Mouse (Mus musculus) kidney, adult 2 months (tissue): Measurements from ENCODE around the gene Sirpb1a. TPM values are rescaled to one million over a fixed set of nuclear protein-coding genes. Genes with fewer than 3 reads are reported as not detected.

ENCODE experiments used
- DNase-seq: peaks from one replicate; pipeline ENCODE4 v3.0.0; 2021
- H3K27ac ChIP-seq: fragments of 200-500 bp; 2 replicates; pipeline ENCODE4 v1.5.1; 2012; ENCODE audit warnings: low read depth, low read length, control low read depth, inconsistent platforms; ENCODE audit not compliant: insufficient read depth
- H3K27me3 ChIP-seq: fragments of 200-500 bp; replicated peaks from 2 replicates; pipeline ENCODE4 v1.6.1; 2012; ENCODE audit warnings: mild to moderate bottlenecking, moderate library complexity, low read length, inconsistent platforms; ENCODE audit not compliant: control insufficient read depth, insufficient read depth
- H3K36me3 ChIP-seq: fragments of 200-500 bp; 2 replicates; pipeline ENCODE4 v1.6.1; 2012; ENCODE audit warnings: mild to moderate bottlenecking, moderate library complexity, low read length, inconsistent platforms; ENCODE audit not compliant: control insufficient read depth, insufficient read depth
- H3K4me1 ChIP-seq: fragments of 200-500 bp; 2 replicates; pipeline ENCODE4 v1.6.1; 2011; ENCODE audit warnings: low read length; ENCODE audit not compliant: control insufficient read depth, insufficient read depth
- H3K4me3 ChIP-seq: fragments of 200-500 bp; 2 replicates; pipeline ENCODE4 v1.5.1; 2011; ENCODE audit warnings: mild to moderate bottlenecking, low read depth, low read length, control low read depth; ENCODE audit not compliant: insufficient read depth
- CTCF ChIP-seq: fragments of 200-500 bp; conservative IDR thresholded peaks from 2 replicates; pipeline ENCODE4 v1.5.1; 2011; ENCODE audit warnings: low read depth, mild to moderate bottlenecking, control low read depth, low read length, moderate library complexity, mixed read lengths; ENCODE audit not compliant: insufficient read depth, insufficient read length
- POLR2A ChIP-seq: fragments of 200-500 bp; IDR thresholded peaks from one replicate; pipeline ENCODE4 v1.6.1; 2011; ENCODE audit warnings: low read depth, low read length, control low read depth
- WGBS: fragments of 180-500 bp; shearing (Covaris S2); methylation state at CpG from one replicate; pipeline ENCODE4 v1.1.7; 2018; 5-methylcytosine and 5-hydroxymethylcytosine counted together
- polyA plus RNA-seq: library from polyadenylated mRNA; depleted of rRNA; stranded (reverse); fragments of >200 nt; gene quantifications from 2 replicates; pipeline ENCODE4 v1.2.3, GENCODE M21; 2012; rRNA removed

The Sirpb1a gene
- polyA plus RNA-seq, 1 experiment, result 0.55 TPM

- Histone ChIP-seq H3K4me3 (no peak overlapping the region), H3K36me3 (no peaks in the 10 kb centered on the region), H3K27me3 (no peaks in the 10 kb centered on the region), H3K27ac (no peak overlapping the region), H3K4me1 (no peaks in the 10 kb centered on the region)
- no peak for TF ChIP-seq POLR2A
- no peak for TF ChIP-seq CTCF
- DNase-seq, result no peak
- 59% methylated on average over 1 of the region's 1 CpGs for WGBS
Observed at GRCm38 (mm10) chr3:15340287-15340686, 86.0 kb downstream of the Sirpb1a start.

GRCm38 (mm10) chr3:15334182-15334581 is 92.1 kb downstream of the Sirpb1a start:
- DNase-seq, result no peak
- H3K36me3 ChIP-seq, result no peaks in the 10 kb centered on the region
- TF ChIP-seq CTCF, result no peak
- no peak for TF ChIP-seq POLR2A
- H3K27me3 ChIP-seq, result no peaks in the 10 kb centered on the region
- H3K4me3 ChIP-seq, result no peak overlapping the region
- H3K4me1 ChIP-seq, result no peaks in the 10 kb centered on the region
- WGBS, result 69% methylated on average over 2 of the region's 2 CpGs
- no peak overlapping the region for H3K27ac ChIP-seq

- Histone ChIP-seq H3K4me1 (no peaks in the 10 kb centered on the region), H3K36me3 (no peaks in the 10 kb centered on the region), H3K4me3 (no peak within 1 kb of the TSS), H3K27ac (no peak within 1 kb of the TSS), H3K27me3 (no peaks in the 10 kb centered on the region)
- no peak for DNase-seq
- TF ChIP-seq CTCF (no peak), POLR2A (no peak)
- WGBS, result 86% methylated on average over 3 of the region's 3 CpGs
Observed at GRCm38 (mm10) chr3:15332063-15332462, 94.3 kb downstream of the Sirpb1a start, which contains the start of gene Gm9733. TSS of gene Gm9733 (minus strand) at chr3:15332302.

DNA sequence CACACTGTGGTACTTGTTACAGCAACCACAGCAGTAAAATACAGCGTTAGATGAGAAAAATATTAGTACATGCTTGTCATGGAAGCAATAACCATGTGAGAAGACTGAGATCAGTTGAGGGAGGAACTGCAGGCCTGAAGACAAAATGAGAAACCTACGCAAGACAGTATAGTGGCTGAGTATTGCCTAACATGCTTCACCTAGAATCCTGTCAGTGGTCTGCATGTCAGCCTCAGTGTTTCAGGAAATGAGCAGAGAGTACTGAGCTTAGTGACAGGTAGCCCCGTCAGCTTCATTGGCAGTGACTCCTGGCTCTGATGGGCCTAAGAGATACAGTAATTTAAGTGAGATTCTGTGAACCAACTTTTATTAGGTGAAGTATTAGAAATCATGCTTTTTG is 94.8 kb downstream of the Sirpb1a start:
- H3K27ac ChIP-seq, result no peak overlapping the region
- H3K36me3 ChIP-seq, result no peaks in the 10 kb centered on the region
- 64% methylated on average over 3 of the region's 3 CpGs for WGBS
- H3K4me3 ChIP-seq, result no peak overlapping the region
- TF ChIP-seq POLR2A (no peak), CTCF (no peak)
- no peak for DNase-seq
- no peaks in the 10 kb centered on the region for H3K4me1 ChIP-seq
- H3K27me3 ChIP-seq, result no peaks in the 10 kb centered on the region

- Histone ChIP-seq H3K36me3 (no peaks in the 10 kb centered on the region), H3K4me1 (no peaks in the 10 kb centered on the region), H3K27ac (no peak overlapping the region), H3K27me3 (no peaks in the 10 kb centered on the region), H3K4me3 (no peak overlapping the region)
- no peak for DNase-seq
- no peak for TF ChIP-seq CTCF
- TF ChIP-seq POLR2A, result no peak
Observed at GRCm38 (mm10) chr3:15329549-15329948, 96.8 kb downstream of the Sirpb1a start.

Other genes with a start within 250 kb of the Sirpb1a start
- 0.19 and 0.23 TPM in 2 replicates for gene Gm9733, start 94.2 kb downstream of the Sirpb1a start, polyA plus RNA-seq
- gene Sirpb1b, start 148.5 kb upstream of the Sirpb1a start, polyA plus RNA-seq, result 0.06 TPM in 1 of 2 replicates, not detected in the other